26 mouse cellular contexts compared by ENCODE assay signal in the genomic region with DNA sequence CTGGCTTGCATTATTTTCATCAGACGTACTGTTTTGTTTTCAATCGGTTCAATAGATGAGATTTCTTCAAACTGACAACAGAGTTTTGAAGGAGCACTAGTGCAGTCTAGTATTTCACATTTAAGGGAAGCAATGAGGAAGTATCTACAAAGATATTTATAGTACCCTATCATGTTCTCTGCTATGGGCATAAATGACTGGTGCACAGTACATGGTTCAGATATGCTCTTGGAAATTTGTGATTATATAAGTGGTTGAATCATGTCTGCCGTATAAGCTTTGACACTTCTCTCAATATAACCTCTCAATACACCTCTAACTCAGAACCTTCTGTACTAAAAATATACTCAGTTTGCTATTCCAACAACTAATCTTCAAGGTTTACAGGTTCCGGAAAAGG.
DNase-seq lines count a peak whose midpoint lies in the region; ATAC-seq and TF ChIP-seq lines count a peak whose summit lies in the region.
"Had no signal": no experiment of that assay in that cellular context is flagged by ENCODE, and none has a peak within 500 bp of the region (broad histone marks: within the 10 kb centered on the region; RNA-seq: fewer than 3 reads in every experiment).

No protein-coding gene starts in this region.

- TF ChIP-seq CTCF in MEL (IDR thresholded peaks at IDR 0.05 in 2 of 3, conservative IDR thresholded peaks at IDR 0.05 in 1 of 3; ENCODE audit: control insufficient read depth in 1 of 3, insufficient read depth in 1 of 3, low read depth in 2 of 3, low read length in 3 of 3, poor library complexity in 1 of 3, severe bottlenecking in 1 of 3): no peak

- no peak overlapping the region for H3K4me2 ChIP-seq in heart, embryonic 14.5 days (ENCODE audit: low read length)
- H3K4me2 ChIP-seq in heart, embryonic 16.5 days (ENCODE audit: low read depth, low read length): no peak overlapping the region
- H3K4me2 ChIP-seq: embryonic facial prominence, embryonic 13.5 days; embryonic facial prominence, embryonic 15.5 days; forebrain, embryonic 12.5 days had no signal

- no peaks in the 10 kb centered on the region for H3K27me3 ChIP-seq in heart, embryonic 14.5 days (ENCODE audit: control insufficient read depth, insufficient read depth, low read length)
- H3K27me3 ChIP-seq in heart, embryonic 16.5 days (ENCODE audit: control insufficient read depth, insufficient read depth, low read length): no peaks in the 10 kb centered on the region
- H3K27me3 ChIP-seq in heart, embryonic 10.5 days (ENCODE audit: insufficient read depth, poor library complexity, severe bottlenecking): no peaks in the 10 kb centered on the region
- no peaks in the 10 kb centered on the region for H3K27me3 ChIP-seq in MEL (ENCODE audit: control insufficient read depth in 1 of 2, insufficient read depth in 2 of 2, low read length in 2 of 2)
- H3K27me3 ChIP-seq: CH12.LX; embryonic facial prominence, embryonic 13.5 days; embryonic facial prominence, embryonic 15.5 days; forebrain, embryonic 12.5 days had no signal

- H3K9ac ChIP-seq in heart, embryonic 14.5 days (ENCODE audit: low read length): no peak overlapping the region
- H3K9ac ChIP-seq in heart, embryonic 16.5 days (ENCODE audit: low read length): no peak overlapping the region
- H3K9ac ChIP-seq in MEL (ENCODE audit: control insufficient read depth, low read depth, low read length, poor library complexity, severe bottlenecking): no peak overlapping the region
- H3K9ac ChIP-seq: embryonic facial prominence, embryonic 13.5 days; embryonic facial prominence, embryonic 15.5 days; forebrain, embryonic 12.5 days had no signal

- intact Hi-C loops in heart, postnatal 10 days (cut with DNase I): no loop called here

- TF ChIP-seq RAD21 in MEL (IDR thresholded peaks at IDR 0.05; ENCODE audit: low read depth, low read length): no peak

- no peaks in the 10 kb centered on the region for H3K79me2 ChIP-seq in MEL (ENCODE audit: control insufficient read depth, insufficient read depth, low read length, poor library complexity)

- TF ChIP-seq EP300 in MEL (IDR thresholded peaks at IDR 0.05; ENCODE audit: low read depth in 1 of 2, low read length in 2 of 2): 0 out of 4 replicates have a peak, but pooled peaks have one; percentile 32 to 40

- no peaks in the 10 kb centered on the region for H3K36me3 ChIP-seq in heart, embryonic 14.5 days (ENCODE audit: control insufficient read depth, insufficient read depth, low read length)
- no peaks in the 10 kb centered on the region for H3K36me3 ChIP-seq in heart, embryonic 16.5 days (ENCODE audit: control insufficient read depth, insufficient read depth)
- no peaks in the 10 kb centered on the region for H3K36me3 ChIP-seq in heart, embryonic 10.5 days
- H3K36me3 ChIP-seq in MEL (ENCODE audit: control insufficient read depth in 1 of 2, insufficient read depth in 2 of 2, low read length in 2 of 2): peaks cover 0 to 13% of the 10 kb centered on the region in 2 experiments; a peak in 2 of 4 replicates
- H3K36me3 ChIP-seq: embryonic facial prominence, embryonic 13.5 days; embryonic facial prominence, embryonic 15.5 days; forebrain, embryonic 10.5 days; forebrain, embryonic 12.5 days; G1E had no signal

- H3K4me1 ChIP-seq in heart, embryonic 14.5 days (ENCODE audit: control insufficient read depth in 2 of 2, insufficient read depth in 2 of 2, low read length in 2 of 2): no peaks in the 10 kb centered on the region
- H3K4me1 ChIP-seq in heart, embryonic 16.5 days (ENCODE audit: control insufficient read depth, insufficient read depth, low read length): no peaks in the 10 kb centered on the region
- no peaks in the 10 kb centered on the region for H3K4me1 ChIP-seq in heart, embryonic 10.5 days
- H3K4me1 ChIP-seq in MEL (ENCODE audit: control insufficient read depth in 1 of 2, insufficient read depth in 2 of 2, low read length in 2 of 2): peaks cover 3 to 11% of the 10 kb centered on the region in 2 experiments; a peak in 3 of 4 replicates
- H3K4me1 ChIP-seq: embryonic facial prominence, embryonic 13.5 days; embryonic facial prominence, embryonic 15.5 days; forebrain, embryonic 10.5 days; forebrain, embryonic 12.5 days had no signal

- WGBS in heart, embryonic 14.5 days: 48% methylated on average over 4 of the region's 4 CpGs
- whole genome bisulfite sequencing in heart, embryonic 16.5 days: 57% methylated on average over 4 of the region's 4 CpGs
- 83% methylated on average over 4 of the region's 4 CpGs for WGBS in heart, embryonic 10.5 days

- TF ChIP-seq POLR2A in MEL (IDR thresholded peaks at IDR 0.05; ENCODE audit: control insufficient read depth in 1 of 2, insufficient read depth in 1 of 2, low read depth in 1 of 2, low read length in 2 of 2, poor library complexity in 1 of 2): no peak

- peak; percentile 47; the same call in 1 of the 2 replicates for ATAC-seq in heart, embryonic 14.5 days (ENCODE audit: insufficient number of reproducible peaks, insufficient read depth, low FRiP score, low read depth)
- peak; percentile 55; the same call in 1 of the 2 replicates for ATAC-seq in heart, embryonic 16.5 days (replicated peaks; ENCODE audit: extremely low read depth, insufficient read depth, low FRiP score)
- ATAC-seq: CD4-positive, CD25-positive, alpha-beta regulatory T cell, adult 4 months; forebrain, embryonic 14.5 days; forebrain, embryonic 16.5 days had no signal

- H3K4me3 ChIP-seq in heart, embryonic 14.5 days (ENCODE audit: control insufficient read depth in 1 of 2, insufficient read depth in 1 of 2, low read depth in 1 of 2, low read length in 2 of 2): no peak overlapping the region
- no peak overlapping the region for H3K4me3 ChIP-seq in heart, embryonic 16.5 days (ENCODE audit: low read length)
- H3K4me3 ChIP-seq in heart, embryonic 10.5 days: no peak overlapping the region
- no peak overlapping the region for H3K4me3 ChIP-seq in MEL (ENCODE audit: control insufficient read depth in 1 of 2, insufficient read depth in 1 of 2, low read depth in 2 of 2, low read length in 2 of 2)
- H3K4me3 ChIP-seq: embryonic facial prominence, embryonic 13.5 days; embryonic facial prominence, embryonic 15.5 days; erythroblast, embryonic 14.5 days; forebrain, embryonic 10.5 days; forebrain, embryonic 12.5 days had no signal

- DNase-seq in heart, postnatal 10 days: no peak
- no peak for DNase-seq in heart, embryonic 10.5 days (ENCODE audit: low spot score)
- DNase-seq in MEL (ENCODE audit: low read depth, low spot score): peak; percentile 39
- DNase-seq: adrenal gland, adult 2 months; adrenal gland, postnatal 10 days; adrenal gland, postnatal 25 days; B cell, adult 2 months; cerebellum, adult 11 months; cerebellum, adult 18-20 months; cerebellum, adult 8-10 months; cerebellum, adult 9-11 months; cerebellum, postnatal 14 days; cerebellum, postnatal 36 days; embryo, embryonic 11 days had no signal

- H3K9me3 ChIP-seq in heart, embryonic 14.5 days (ENCODE audit: control insufficient read depth, low read length): no peaks in the 10 kb centered on the region
- no peaks in the 10 kb centered on the region for H3K9me3 ChIP-seq in heart, embryonic 16.5 days (replicated peaks; ENCODE audit: control insufficient read depth, low read length)
- H3K9me3 ChIP-seq in heart, embryonic 10.5 days: no peaks in the 10 kb centered on the region
- no peaks in the 10 kb centered on the region for H3K9me3 ChIP-seq in MEL (replicated peaks; ENCODE audit: insufficient read depth, low read length)
- H3K9me3 ChIP-seq: embryonic facial prominence, embryonic 13.5 days; embryonic facial prominence, embryonic 15.5 days; forebrain, embryonic 10.5 days; forebrain, embryonic 12.5 days; G1E had no signal

- no peak overlapping the region for H3K27ac ChIP-seq in heart, embryonic 14.5 days (replicated peaks in 1 of 2; ENCODE audit: control insufficient read depth in 1 of 2, insufficient read depth in 1 of 2, low read depth in 2 of 2, low read length in 2 of 2)
- no peak overlapping the region for H3K27ac ChIP-seq in heart, embryonic 16.5 days (ENCODE audit: low read length)
- H3K27ac ChIP-seq in heart, embryonic 10.5 days: no peak overlapping the region
- no peak overlapping the region for H3K27ac ChIP-seq in MEL (ENCODE audit: control insufficient read depth, low read depth, low read length)
- H3K27ac ChIP-seq: embryonic facial prominence, embryonic 13.5 days; embryonic facial prominence, embryonic 15.5 days; forebrain, embryonic 10.5 days; forebrain, embryonic 12.5 days had no signal

TF ChIP-seq in MEL, 35 proteins besides CTCF, POLR2A, EP300 and RAD21:
- TF ChIP-seq CHD1 (IDR thresholded peaks at IDR 0.05; ENCODE audit: low read depth, low read length) (no peak), MEF2A (IDR thresholded peaks at IDR 0.05; ENCODE audit: extremely low read depth, insufficient replicate concordance, low read depth, low read length, poor library complexity, severe bottlenecking) (peak; percentile 70; the same call in 1 of the 2 replicates), ETS1 (IDR thresholded peaks at IDR 0.05; ENCODE audit: low read depth, low read length) (0 out of 2 replicates have a peak, but pooled peaks have one; percentile 13), MXI1 (IDR thresholded peaks at IDR 0.05; ENCODE audit: low read depth, low read length) (no peak), SIN3A (IDR thresholded peaks at IDR 0.05; ENCODE audit: low read length) (no peak)
